Mouse (Mus musculus) WW6 (cell line): ENCODE measurements around the gene Pitpnm2.

Experiments used
- DNase-seq: peaks from one replicate; pipeline ENCODE4 v3.0.0-alpha.2; 2013; ENCODE audit warnings: low read depth, low spot score

Gene Pitpnm2

DNA sequence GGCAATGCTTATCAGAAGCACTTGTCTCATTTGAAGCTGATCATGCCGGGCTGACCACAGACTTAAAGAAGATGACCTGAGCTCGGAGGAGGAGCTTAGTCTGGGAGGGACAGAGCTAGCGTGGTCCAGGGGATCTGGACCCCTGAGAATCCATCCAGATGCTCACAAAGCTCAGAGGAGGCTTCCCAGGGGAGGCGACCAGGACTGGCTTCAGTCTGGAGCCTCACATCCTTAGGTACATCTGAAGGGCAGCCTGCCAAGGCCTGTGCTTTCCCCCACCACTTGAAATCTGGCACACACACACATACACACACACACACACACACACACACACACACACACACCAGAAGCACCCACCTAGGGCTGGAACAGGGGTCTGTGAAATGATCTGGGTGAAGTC lies 47.5 kb downstream of the Pitpnm2 start:
- DNase-seq, result no peak

DNA sequence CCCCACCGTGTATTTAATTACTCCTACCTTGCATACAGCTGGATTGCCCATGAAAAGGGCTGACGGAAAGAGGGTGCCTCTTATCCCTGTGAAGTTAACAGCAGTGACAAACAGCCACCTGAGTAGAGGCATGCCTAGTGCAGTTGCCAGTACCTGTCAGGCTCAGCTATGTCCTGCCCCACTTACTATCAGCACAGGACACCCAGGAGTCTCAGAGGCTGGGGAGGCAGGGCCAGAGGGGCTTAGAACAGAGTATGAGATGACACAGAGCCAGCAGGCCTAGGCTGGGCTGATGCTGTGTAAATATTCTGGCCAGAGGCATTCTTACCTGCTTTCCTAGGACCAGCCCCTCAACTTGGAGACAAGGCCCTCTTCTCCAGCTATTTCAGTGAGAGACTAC lies 48.0 kb downstream of the Pitpnm2 start:
- no peak for DNase-seq

DNA sequence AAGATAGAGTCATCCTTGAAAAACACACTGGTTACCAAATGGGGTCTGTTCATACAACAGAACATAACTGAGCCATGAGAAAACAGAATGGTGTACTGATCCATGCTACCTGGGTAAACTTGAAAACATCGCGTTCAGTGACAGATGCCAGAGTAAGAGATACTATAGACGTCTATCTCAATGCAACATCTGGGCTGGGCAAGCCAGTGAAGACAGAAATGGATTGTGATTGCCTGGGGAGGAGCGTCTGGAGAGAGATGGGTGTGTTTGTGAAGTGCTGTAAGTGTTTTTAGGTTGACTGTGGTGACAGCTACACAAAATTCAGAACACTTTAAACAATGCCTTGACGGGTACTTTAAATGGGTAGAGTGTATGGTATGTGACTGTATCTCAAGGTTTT lies 48.7 kb downstream of the Pitpnm2 start:
- DNase-seq, result no peak

DNA sequence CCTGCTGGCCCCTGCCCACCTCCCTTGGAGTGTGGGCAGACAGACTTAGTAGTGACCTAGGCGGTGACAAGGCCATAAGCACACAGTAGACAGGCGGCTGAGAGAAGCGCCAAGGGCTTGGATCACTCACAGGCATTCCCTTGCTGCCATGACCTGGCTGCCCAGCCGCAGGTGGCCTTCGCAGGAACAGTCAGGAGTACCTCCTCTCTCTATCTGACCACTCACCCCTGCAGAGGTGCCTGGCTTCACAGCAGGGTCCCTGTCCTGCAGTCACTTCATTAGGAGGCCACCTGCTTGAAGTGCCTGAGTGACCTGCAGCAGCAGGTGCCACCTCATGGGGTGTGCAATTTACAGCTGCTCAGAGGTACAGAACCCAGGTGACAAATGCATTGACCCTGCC lies 50.4 kb downstream of the Pitpnm2 start:
- DNase-seq, result no peak

DNA sequence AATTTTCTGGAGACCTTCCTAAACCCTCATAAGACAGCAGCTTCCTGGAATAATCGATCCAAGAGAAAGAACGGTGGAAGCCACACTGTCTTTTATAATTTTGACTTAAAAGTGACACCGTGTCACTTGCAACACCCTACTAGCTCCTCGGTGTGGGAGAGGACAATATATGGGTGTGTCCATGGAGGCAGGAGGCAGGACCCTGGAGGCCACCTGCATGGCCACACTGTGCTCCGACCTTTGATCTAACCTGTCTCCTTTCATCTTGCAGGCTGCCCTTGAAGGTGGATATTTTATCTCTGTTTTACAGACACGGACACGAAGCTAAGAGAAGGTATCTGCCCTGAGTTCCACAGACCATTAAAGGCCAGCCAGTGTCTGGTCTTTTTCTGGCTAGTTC lies 51.1 kb downstream of the Pitpnm2 start:
- DNase-seq, result no peak

DNA sequence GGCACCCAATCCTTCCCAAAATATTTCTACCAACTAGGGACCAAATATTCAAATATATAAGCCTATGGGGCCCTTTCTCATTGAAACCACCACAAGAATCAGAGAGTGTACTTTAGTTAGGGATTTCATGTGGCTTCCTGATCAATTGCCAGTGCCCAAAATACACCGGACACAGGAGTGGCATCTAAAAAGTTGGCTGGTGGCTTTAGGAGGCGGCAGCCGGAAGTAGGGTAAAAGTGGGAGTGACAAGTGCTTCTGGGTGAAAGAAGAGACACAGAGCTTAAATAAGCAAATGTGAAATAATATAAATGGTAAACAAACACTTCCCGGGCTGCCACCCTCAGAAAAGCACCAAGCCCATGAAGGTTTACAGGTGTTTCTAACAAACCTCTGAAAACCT lies 53.5 kb downstream of the Pitpnm2 start:
- DNase-seq, result no peak

DNA sequence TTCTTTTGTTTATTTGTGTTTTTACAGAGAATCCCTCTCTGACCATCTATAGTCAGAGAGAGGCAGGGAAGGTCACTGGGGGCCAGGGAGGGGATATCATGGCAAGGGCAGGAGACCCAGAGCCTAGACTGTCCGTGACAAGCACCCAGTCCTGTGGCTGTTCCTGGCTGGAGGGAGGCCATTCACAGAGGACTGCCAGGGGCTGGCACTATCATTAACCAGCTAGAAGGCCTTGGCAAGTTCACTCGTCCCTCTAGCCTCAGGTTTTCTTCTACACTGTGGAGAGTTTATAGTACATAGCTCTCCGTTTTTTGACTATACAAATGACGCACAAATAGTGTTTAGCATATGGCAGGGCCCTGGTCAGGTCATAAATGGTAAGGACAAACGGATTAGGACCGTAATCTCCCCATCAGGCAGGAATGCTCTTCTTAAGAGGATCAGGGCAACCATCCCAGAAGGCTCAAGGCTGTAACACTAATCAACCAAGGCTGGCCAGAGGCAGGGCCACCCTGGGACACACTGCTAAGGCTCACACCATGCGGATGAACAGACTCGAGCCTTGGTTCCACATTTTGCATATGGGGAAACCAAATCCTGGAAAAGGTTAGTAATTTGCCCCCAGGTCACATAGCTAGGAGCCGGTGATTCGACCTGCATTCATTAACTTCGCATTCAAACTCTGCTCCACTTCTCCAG lies 55.0 kb downstream of the Pitpnm2 start:
- DNase-seq, result no peak

DNA sequence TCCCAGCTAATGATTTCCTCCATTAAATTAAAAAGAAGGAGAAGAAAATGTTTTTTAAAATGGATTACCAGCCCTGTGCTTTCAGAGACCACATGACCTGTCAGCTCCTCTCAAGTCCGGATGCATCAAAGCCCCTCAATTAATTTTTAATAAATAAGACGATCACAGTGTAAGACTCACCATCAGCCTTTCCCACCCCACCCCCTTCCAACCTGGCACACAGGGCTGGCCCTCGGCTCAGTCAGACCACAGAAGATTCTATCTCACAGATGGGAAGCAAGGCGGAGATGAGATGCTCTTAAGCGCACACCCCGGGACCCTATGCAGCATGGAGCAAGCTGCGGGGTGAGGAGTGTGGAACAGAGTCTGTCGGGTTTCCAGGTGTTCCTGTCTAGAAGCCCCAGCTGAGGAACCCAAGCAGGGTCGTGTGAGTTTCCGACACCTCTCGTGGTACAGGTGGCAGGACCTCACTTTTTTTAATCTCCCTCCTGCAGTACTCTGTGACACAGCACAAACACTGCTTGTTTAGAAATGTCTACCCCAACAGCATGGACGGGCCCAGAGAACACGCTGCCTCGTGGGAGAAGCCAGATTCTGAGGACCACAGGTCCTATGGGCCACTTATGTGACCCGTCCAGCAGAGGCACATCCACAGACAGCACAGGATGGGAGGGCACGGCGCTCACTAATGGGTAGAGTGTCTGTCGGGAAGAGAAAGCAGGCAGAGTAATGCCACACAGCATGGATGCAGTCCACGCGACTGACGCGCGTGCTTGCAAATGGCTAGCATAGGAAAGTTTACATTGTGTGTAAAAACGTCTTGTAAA lies 56.1 kb downstream of the Pitpnm2 start:
- no peak for DNase-seq

DNA sequence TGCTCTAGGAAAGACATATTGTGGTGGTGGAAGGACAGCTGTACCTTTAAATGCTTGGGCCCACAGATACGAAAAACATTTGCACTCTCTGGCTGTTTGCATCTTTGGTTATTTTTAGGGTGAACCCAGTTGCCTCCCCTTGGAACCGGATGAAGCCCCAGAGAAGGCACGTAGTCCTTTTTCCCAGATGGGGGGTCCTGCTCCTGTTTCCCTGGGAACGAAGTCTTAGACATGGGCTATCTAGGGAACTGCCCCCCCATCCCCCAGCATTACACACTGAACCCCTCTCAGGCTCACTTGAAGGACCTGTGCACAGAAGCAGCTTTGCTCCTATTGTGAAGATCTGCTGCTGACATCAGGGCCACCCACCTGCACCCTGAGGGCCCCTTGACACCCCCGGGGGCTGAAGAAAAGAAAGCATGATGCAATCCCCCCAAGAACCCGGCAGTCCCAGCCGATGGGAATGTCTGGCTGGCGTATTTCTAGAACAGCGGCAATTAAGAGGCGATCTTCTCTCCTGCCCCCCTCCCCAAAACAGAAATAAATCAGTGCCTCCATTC lies 56.8 kb downstream of the Pitpnm2 start:
- no peak for DNase-seq

DNA sequence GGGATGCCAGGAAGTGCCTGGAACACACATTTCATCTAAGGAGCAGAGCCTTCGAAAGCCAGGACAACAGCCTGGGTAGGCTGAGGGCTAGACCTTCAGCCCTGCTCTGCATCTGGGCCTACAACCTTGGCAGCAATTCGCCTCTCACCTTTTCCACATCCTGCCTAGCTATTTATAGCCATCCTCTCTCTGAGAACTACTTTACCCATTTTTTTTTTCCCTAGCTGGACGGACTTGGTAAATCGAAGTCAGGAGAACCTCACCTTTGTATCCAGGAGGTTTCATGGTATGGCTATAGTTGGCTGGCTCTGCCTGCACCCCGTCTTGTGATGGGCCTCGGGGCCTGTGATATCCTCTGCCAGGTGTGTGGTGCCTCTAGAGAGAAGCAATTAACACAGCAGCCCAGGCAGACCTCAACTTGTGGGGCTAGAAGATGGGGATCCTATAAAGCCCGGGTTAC lies 57.3 kb downstream of the Pitpnm2 start:
- DNase-seq, result no peak

DNA sequence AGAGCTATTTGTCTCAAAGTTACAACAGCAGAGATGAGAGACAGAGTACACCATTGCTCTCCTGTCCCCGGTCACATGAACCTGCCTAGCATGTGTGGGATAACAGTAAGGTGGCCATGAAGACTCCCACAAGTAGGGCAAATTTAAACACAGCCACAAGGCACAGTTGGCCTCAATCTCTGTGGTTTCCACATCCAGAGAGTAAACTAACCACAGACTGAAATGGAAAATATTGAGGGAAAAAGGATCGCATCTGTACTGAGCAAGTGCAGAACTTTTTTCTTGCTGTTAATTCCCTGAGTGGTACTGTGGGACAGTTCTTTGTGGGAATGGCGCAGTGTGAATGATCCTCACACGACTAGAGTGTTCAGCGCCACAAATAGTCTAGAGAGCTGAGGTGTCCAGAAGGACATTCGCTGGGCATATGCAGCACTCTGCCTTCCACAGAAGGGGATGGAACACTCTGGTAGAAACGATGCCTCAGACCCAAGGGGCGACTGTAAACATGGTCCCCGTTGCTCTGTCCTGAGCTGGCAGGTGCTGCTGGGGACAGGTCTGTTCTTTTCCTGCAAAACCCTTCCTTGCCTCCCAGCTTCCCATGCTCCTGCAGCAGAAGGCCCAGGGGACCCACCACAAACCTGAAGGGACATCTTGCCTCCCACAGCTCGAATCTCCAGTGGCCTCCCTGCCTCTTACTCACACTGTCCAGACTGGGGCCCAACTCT lies 59.3 kb downstream of the Pitpnm2 start:
- DNase-seq, result no peak

DNA sequence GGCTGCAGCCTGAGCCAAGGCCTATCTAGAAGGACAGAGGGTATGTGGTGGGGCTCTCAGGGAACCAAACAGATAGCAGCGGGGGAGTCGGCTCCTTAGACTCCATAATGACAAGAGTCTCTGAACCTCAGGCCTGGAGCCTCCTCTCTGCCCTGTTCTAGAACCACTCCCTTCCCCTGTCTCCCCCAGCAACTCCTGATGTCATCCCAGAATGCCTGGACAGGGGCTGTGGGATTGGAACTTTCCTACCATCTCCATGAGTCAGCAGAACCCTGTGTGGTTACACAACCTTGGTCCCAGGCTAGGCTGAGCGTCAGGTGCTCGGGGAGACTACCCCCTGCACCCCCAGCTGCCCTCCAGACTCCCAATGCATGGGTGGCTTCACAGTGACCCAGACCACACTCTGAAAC lies 60.0 kb downstream of the Pitpnm2 start:
- no peak for DNase-seq

DNA sequence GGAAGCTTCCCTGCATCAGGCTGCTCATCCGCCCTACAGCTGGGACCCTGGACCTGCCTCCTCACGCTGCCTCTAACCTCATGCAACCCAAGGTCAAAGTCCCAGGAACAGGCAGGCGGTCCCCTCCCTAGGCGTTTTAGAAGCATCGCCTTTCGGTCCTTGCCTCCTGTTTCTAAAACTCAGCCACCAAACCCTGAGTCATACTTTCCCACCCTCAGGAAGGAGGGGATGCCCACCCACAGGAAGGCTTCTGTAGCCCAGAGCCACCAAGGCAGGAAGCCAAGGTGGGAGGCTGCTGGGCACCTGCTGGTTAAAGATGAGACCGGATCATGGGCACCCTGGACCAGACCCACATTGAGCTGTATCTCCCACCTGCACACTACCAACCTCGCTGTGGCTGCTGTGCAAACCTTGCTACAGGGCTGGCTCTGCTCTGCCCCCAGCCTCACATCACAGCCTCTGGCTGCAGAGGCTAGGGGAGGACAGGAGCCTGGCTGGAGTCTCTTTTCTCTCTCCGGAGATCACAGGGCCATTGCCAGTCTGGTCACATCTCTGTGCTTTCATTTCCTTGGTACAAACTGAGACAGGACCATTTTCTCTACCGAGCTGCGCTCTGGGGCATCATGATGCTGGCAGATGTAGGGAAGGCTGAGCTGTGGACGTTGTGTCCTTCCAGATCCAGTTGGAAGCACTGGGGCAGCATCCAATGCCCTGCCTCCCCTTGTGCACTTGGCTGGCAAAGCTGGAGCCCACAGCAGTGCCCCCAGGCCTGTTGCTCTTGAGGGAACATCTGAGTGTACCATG lies 61.9 kb downstream of the Pitpnm2 start:
- no peak for DNase-seq

DNA sequence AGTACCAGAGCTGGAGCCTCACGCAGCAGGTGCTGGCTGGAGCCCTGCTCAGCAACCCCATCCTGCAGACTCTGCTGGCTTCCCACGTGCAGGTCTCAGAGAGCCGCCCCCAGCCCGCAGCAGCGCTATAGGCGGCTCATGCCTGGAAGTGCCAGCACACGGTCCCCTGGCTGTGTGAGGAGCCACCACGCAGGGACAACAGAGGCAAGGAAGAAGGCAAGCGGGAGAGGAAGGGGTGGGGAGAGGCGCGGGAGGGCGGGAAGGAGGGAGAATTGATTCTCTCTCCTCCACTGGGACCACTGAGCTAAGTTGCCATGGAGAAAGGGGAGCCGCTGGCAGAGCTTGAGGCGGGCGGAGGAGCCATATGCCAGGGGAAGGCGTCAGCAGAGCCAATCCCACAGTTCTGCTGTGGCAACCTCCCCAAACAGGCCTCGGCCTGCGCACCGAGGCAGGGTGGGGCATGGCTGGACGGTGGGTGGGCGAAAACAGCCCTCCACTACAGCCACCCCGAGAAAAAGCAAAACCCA lies 62.5 kb downstream of the Pitpnm2 start:
- DNase-seq, result no peak

DNA sequence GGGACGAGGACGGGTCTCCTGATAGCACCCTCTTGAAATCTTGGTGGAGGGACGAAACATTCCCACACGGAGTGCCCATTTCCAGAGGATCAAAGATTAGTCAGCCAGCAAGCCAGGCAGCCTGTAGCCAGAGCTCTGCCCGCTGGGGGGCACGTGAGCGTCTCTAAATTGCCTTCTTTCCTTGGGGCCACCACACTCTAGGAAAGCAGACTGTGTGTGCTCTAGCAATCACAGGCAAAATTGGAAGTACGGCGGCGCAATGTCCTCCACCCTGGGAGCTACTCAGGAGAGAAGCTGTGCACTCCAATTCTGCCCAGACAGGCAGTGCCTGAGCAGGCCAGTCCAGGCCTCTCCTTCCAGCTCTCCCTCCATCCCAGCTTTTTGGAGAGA lies 63.1 kb downstream of the Pitpnm2 start:
- DNase-seq, result no peak

DNA sequence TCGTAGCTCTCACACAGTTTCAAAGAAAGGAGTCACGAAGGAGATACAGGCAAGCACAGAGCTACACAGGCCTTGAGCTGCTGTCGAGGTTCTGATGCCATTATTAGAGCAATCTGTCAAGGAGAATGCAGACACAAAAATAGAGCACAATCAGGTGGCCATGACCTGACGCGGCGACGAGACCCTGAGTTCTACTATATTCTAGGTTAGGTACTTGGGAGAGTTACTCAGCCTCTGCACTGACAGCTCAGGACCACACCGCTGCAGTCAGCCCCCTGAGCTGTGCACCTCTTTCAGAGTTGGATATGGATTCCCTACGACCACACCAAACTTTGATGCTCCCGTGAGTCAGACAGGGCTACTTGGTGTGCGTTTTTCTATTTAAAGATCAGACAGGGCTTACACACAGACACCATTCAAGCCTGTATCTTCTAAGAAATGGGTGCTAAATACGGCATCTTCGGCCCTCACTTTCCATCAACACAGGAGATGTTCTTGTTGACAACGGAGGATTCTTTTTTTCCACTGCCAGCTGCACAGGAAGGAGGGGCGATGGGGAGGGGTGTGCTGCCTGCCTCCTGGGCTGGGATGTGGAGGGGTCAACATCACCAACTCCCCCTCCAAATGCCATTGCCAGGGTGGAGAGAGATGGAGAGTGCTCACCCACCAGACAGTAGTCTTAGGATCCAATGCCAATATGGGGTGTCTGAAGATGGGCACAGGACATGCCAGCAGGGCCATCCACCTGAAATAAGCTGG lies 63.7 kb downstream of the Pitpnm2 start:
- DNase-seq, result no peak

DNA sequence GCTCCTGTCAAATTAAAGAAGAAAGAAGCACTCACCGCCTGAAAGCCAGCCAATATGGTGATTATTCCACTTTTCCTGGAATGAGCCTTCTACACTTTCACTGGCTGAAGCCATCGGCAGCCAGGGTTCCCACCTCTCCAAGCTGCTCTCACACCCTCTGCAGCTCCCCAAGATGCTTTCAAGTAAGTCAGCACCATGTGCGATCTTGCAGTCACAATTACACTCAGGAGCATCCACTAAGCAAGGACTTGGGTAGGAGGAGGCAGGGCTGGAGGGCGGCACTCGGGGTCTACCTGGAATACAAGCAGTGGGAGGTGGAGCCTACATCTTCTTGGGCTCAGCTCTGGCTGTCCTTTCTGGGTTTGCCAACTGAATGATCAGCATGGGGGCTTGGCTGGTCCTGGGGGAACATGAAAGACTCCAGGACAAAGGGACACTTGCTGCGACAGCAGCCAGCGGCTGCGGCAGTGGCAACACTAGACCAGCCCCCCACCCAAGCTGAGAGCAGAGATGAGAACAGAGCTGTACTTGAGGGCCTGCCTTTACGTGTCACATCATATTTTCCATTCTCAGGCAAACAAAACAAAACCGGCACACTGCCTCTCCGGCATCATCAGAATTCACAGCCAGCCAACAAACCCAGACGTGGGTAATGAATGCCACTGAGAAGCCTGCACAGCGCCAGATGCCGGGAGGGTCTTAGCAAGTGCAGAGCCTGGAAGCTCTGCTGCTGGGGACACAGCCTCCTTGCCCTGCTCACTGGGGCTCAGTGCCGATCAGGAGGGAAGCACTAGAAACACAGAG lies 64.5 kb downstream of the Pitpnm2 start:
- no peak for DNase-seq

DNA sequence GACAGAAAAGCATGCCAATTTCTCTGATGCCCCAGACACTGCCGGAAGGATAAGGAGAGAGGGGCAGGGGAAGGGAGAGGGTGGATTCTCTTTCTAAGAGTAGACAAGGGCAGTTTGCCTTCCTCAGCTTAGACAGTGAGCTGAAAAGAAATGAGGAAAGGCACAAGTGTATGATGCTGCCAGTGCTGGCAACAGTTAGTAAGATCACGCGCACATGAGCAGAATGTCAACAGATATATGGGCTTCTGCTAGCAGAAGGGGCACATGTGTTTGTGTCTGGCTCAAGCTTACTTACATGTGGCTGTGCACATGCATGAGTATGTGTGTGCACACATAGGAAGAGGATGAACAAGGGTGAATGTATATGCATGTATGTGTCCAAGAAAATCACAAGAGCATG lies 65.4 kb downstream of the Pitpnm2 start:
- DNase-seq, result no peak

DNA sequence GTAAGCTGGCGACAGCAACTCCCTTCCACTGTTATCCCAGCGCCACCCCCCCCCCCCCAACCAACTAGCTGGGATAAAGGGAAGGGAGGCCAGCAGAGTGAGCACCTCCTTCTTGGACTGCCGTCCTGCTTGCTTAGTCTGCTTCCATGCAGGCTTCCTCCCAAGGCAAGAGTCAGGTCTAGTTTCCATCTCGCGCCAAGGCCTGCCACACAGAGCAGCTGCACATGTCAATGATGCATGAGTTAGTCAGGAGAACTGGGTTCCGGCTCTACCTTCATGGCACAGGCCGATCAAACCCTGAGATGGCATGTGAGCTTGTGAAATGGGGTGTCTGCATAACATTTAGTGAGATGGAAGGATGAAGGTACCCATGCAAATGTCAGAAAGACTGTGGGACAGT lies 66.9 kb downstream of the Pitpnm2 start:
- DNase-seq, result no peak

DNA sequence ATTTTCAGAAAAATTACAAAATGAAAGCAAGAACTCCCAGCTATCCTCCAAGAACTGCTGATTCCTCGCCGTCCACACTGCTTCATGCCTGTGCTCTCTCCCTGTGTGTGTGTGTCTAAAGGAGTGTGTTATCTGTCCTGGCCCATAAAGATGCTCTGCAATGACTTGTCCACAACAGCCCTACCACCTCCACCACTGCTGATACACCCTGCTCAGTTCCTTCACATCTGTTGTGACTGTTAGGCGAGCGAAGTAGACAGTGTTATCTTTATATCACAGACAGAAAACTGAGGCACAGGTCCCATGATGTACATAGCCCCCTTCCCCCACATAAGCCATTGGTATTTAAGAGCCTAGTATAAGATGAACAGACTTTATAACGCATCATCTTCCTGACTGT lies 67.5 kb downstream of the Pitpnm2 start:
- no peak for DNase-seq
